8 mouse cellular contexts compared by ENCODE assay signal in the genomic region with DNA sequence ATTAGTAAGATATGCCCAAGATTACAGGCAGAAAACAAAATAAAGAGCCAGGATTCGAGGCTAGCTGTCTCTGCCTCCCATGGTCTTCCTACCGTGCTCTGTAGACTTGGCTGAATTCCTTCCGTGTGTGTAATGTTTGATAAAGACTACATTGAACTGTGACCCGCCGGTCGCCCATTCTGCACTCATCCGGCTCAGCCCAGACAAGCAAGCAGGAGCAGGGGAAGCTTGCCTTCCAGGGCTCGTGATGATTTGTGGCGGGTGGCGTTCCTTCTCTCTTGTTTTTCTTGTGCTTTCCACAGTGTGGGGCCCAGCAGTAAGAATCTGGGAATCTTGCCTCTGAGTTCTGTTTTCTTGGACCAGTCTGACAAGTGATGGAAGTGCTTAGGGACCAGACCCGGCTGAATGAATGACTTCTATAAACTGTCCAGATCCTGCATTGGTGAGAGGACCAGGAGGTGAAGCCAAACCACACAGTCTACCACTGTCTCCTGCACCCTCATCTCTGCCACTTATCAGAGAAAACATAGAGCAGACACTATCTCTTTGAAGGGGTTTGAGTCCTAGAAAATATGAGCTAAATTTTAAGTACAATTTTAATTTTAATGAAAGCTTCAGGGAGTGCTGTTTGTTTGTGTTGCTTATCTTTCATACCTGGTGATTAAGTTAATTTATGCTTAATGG.
DNase-seq lines count a peak whose midpoint lies in the region; ATAC-seq and TF ChIP-seq lines count a peak whose summit lies in the region.

No protein-coding gene starts in this region.

- WGBS in intestine, embryonic 14.5 days, result 11% methylated on average over 11 of the region's 11 CpGs
- 14% methylated on average over 11 of the region's 11 CpGs for WGBS in liver, embryonic 11.5 days
- 56% methylated on average over 11 of the region's 11 CpGs for WGBS in midbrain, postnatal 0 days

- no peak overlapping the region for H3K9ac ChIP-seq in intestine, embryonic 14.5 days (ENCODE audit: low read length)
- H3K9ac ChIP-seq in liver, embryonic 11.5 days (ENCODE audit: low read depth, low read length), result no peak overlapping the region
- H3K9ac ChIP-seq in midbrain, postnatal 0 days (replicated peaks; ENCODE audit: low read length, poor library complexity, severe bottlenecking), result no peak overlapping the region

- H3K27ac ChIP-seq in intestine, embryonic 14.5 days (ENCODE audit: low read depth), result peak overlapping the region; percentile 14; the same call in 1 of the 2 replicates
- peak overlapping the region; percentile 64 for H3K27ac ChIP-seq in liver, embryonic 11.5 days (ENCODE audit: low read depth, low read length)
- H3K27ac ChIP-seq in midbrain, postnatal 0 days (ENCODE audit: low read depth, low read length), result no peak overlapping the region

- H3K27me3 ChIP-seq in intestine, embryonic 14.5 days (replicated peaks; ENCODE audit: control insufficient read depth, insufficient read depth, low read length), result no peaks in the 10 kb centered on the region
- H3K27me3 ChIP-seq in liver, embryonic 11.5 days (replicated peaks; ENCODE audit: control insufficient read depth, insufficient read depth, low read length), result no peaks in the 10 kb centered on the region
- no peaks in the 10 kb centered on the region for H3K27me3 ChIP-seq in midbrain, postnatal 0 days (ENCODE audit: insufficient read depth, low read length)

- H3K9me3 ChIP-seq in intestine, embryonic 14.5 days (ENCODE audit: control insufficient read depth, low read length), result peaks cover 5% of the 10 kb centered on the region; the same call in 1 of the 2 replicates
- peaks cover 8% of the 10 kb centered on the region for H3K9me3 ChIP-seq in liver, embryonic 11.5 days (ENCODE audit: control insufficient read depth, low read length)
- no peaks in the 10 kb centered on the region for H3K9me3 ChIP-seq in midbrain, postnatal 0 days (ENCODE audit: low read length)

- peak; percentile 67 for ATAC-seq in intestine, embryonic 14.5 days (replicated peaks; ENCODE audit: low FRiP score, low TSS enrichment, low read depth)
- ATAC-seq in liver, embryonic 11.5 days (replicated peaks; ENCODE audit: low FRiP score), result peak; percentile 63; the same call in 1 of the 2 replicates
- no peak for ATAC-seq in midbrain, postnatal 0 days (ENCODE audit: low FRiP score)

- H3K4me3 ChIP-seq in intestine, embryonic 14.5 days (ENCODE audit: low read depth, low read length), result no peak overlapping the region
- no peak overlapping the region for H3K4me3 ChIP-seq in liver, embryonic 11.5 days (ENCODE audit: low read depth, low read length)
- H3K4me3 ChIP-seq in midbrain, postnatal 0 days (ENCODE audit: low read depth, low read length), result no peak overlapping the region

- H3K4me2 ChIP-seq in intestine, embryonic 14.5 days (ENCODE audit: low read length), result no peak overlapping the region
- H3K4me2 ChIP-seq in liver, embryonic 11.5 days, result peak overlapping the region; percentile 32; the same call in 1 of the 2 replicates
- no peak overlapping the region for H3K4me2 ChIP-seq in midbrain, postnatal 0 days (ENCODE audit: low read depth, low read length, poor library complexity, severe bottlenecking)

- TF ChIP-seq CTCF in midbrain, postnatal 0 days (IDR thresholded peaks at IDR 0.05), result no peak

- peaks cover 10% of the 10 kb centered on the region for H3K4me1 ChIP-seq in intestine, embryonic 14.5 days (replicated peaks; ENCODE audit: control insufficient read depth, insufficient read depth, low read length)
- peaks cover 31% of the 10 kb centered on the region for H3K4me1 ChIP-seq in liver, embryonic 11.5 days (replicated peaks; ENCODE audit: control insufficient read depth, insufficient read depth, low read length)
- no peaks in the 10 kb centered on the region for H3K4me1 ChIP-seq in midbrain, postnatal 0 days (ENCODE audit: insufficient read depth, low read length)

- intact Hi-C loops in left cerebral cortex, postnatal 4 days (cut with DNase I), result no loop called here

- peak; percentile 52 for DNase-seq in embryo, embryonic 10 days (ENCODE audit: low spot score)
- DNase-seq in embryo, embryonic 9.5 days (ENCODE audit: extremely low spot score), result no peak
- peak; percentile 19 for DNase-seq in c-Kit-positive CD71-positive TER-119-positive erythroid progenitor cells, embryonic 14.5 days (ENCODE audit: low spot score)
- DNase-seq in intestine, embryonic 14.5 days (ENCODE audit: low spot score), result peak; percentile 60
- DNase-seq in liver, embryonic 11.5 days (ENCODE audit: low spot score), result peak; percentile 52
- DNase-seq in midbrain, postnatal 0 days (ENCODE audit: low spot score), result no peak
- no peak for DNase-seq in left cerebral cortex, postnatal 4 days
- no peak for DNase-seq in left cerebral cortex, adult 8-10 months (ENCODE audit: low spot score in 2 of 2)

- H3K36me3 ChIP-seq in intestine, embryonic 14.5 days (ENCODE audit: control insufficient read depth, insufficient read depth, low read length), result no peaks in the 10 kb centered on the region
- no peaks in the 10 kb centered on the region for H3K36me3 ChIP-seq in liver, embryonic 11.5 days (ENCODE audit: control insufficient read depth, insufficient read depth, low read length)
- H3K36me3 ChIP-seq in midbrain, postnatal 0 days (ENCODE audit: insufficient read depth, low read length), result no peaks in the 10 kb centered on the region

Comparison
In these comparisons a context has a peak if more than half of its experiments do, and no peak if none do; other contexts are left out.
1. DNase-seq: peak in embryo, embryonic 10 days (single experiment), c-Kit-positive CD71-positive TER-119-positive erythroid progenitor cells, embryonic 14.5 days (single experiment), intestine, embryonic 14.5 days (single experiment) and liver, embryonic 11.5 days (single experiment); none in embryo, embryonic 9.5 days (single experiment), midbrain, postnatal 0 days (single experiment), left cerebral cortex, postnatal 4 days (single experiment) and left cerebral cortex, adult 8-10 months (0 of 2).